Mouse (Mus musculus): ENCODE data around the gene Qrfp. TPM values are rescaled to one million over a fixed set of nuclear protein-coding genes. Genes with fewer than 3 reads are reported as not detected.

Gene Qrfp
- polyA plus RNA-seq, 1 experiment from 2014 or later = 0.04 TPM

- DNase-seq (ENCODE audit: low spot score) (no peak), ATAC-seq (no peak)
- TF ChIP-seq EP300 (IDR thresholded peaks at IDR 0.05) (no peak), CTCF (IDR thresholded peaks at IDR 0.05) (peak; percentile 25)
- no peak overlapping the region for H3K4me2 ChIP-seq (replicated peaks; ENCODE audit: low read depth, low read length)
- no peak overlapping the region for H3K4me3 ChIP-seq (ENCODE audit: low read depth, low read length)
- H3K36me3 ChIP-seq (ENCODE audit: insufficient read depth, low read length) = peaks cover 25% of the 10 kb centered on the region; the same call in 1 of the 2 replicates
- no peak overlapping the region for H3K9ac ChIP-seq (replicated peaks; ENCODE audit: low read depth)
- H3K4me1 ChIP-seq (ENCODE audit: insufficient read depth, low read depth, low read length) = no peaks in the 10 kb centered on the region
- WGBS = 65% methylated on average over 3 of the region's 3 CpGs
- no peak overlapping the region for H3K27ac ChIP-seq (ENCODE audit: low read length)
- H3K27me3 ChIP-seq (replicated peaks; ENCODE audit: insufficient read depth, low read length) = no peaks in the 10 kb centered on the region
- H3K9me3 ChIP-seq (ENCODE audit: low read length) = no peaks in the 10 kb centered on the region
Observed at GRCm38 (mm10) chr2:31788227-31788626, 22.2 kb downstream of the Qrfp start.

GRCm38 (mm10) chr2:31787029-31787428 is 23.4 kb downstream of the Qrfp start:
- Histone ChIP-seq H3K4me3 (ENCODE audit: low read depth, low read length) (no peak overlapping the region), H3K9me3 (ENCODE audit: low read length) (no peaks in the 10 kb centered on the region), H3K27ac (ENCODE audit: low read length) (no peak overlapping the region), H3K4me1 (ENCODE audit: insufficient read depth, low read depth, low read length) (no peaks in the 10 kb centered on the region), H3K4me2 (replicated peaks; ENCODE audit: low read depth, low read length) (no peak overlapping the region), H3K9ac (replicated peaks; ENCODE audit: low read depth) (no peak overlapping the region), H3K27me3 (replicated peaks; ENCODE audit: insufficient read depth, low read length) (no peaks in the 10 kb centered on the region), H3K36me3 (ENCODE audit: insufficient read depth, low read length) (peaks cover 21% of the 10 kb centered on the region; the same call in 1 of the 2 replicates)
- DNase-seq (ENCODE audit: low spot score) = peak; percentile 82
- peak; percentile 47 for ATAC-seq
- TF ChIP-seq EP300 (IDR thresholded peaks at IDR 0.05) (no peak), CTCF (IDR thresholded peaks at IDR 0.05) (peak; percentile 94)
- 25% methylated on average over 7 of the region's 7 CpGs for WGBS

GRCm38 (mm10) chr2:31785074-31785473 is 25.3 kb downstream of the Qrfp start:
- 30% methylated on average over 9 of the region's 9 CpGs for WGBS
- Histone ChIP-seq H3K4me2 (replicated peaks; ENCODE audit: low read depth, low read length) (no peak overlapping the region), H3K9me3 (ENCODE audit: low read length) (no peaks in the 10 kb centered on the region), H3K4me1 (ENCODE audit: insufficient read depth, low read depth, low read length) (no peaks in the 10 kb centered on the region), H3K9ac (replicated peaks; ENCODE audit: low read depth) (no peak overlapping the region), H3K36me3 (ENCODE audit: insufficient read depth, low read length) (0 out of 2 replicates have a peak, but pooled peaks cover 15% of the 10 kb centered on the region), H3K27ac (ENCODE audit: low read length) (no peak overlapping the region), H3K27me3 (replicated peaks; ENCODE audit: insufficient read depth, low read length) (no peaks in the 10 kb centered on the region), H3K4me3 (ENCODE audit: low read depth, low read length) (no peak overlapping the region)
- DNase-seq (ENCODE audit: low spot score) (peak; percentile 92), ATAC-seq (peak; percentile 72)
- TF ChIP-seq EP300 (IDR thresholded peaks at IDR 0.05) = no peak
- TF ChIP-seq CTCF (IDR thresholded peaks at IDR 0.05) = peak; percentile 98

GRCm38 (mm10) chr2:31782958-31783602 is 27.3 kb downstream of the Qrfp start:
- peak; percentile 52 for TF ChIP-seq CTCF (IDR thresholded peaks at IDR 0.05)
- no peak for TF ChIP-seq EP300 (IDR thresholded peaks at IDR 0.05)
- H3K27me3 ChIP-seq (replicated peaks; ENCODE audit: insufficient read depth, low read length) = no peaks in the 10 kb centered on the region
- no peaks in the 10 kb centered on the region for H3K4me1 ChIP-seq (ENCODE audit: insufficient read depth, low read depth, low read length)
- H3K36me3 ChIP-seq (ENCODE audit: insufficient read depth, low read length) = peaks cover 17% of the 10 kb centered on the region; the same call in 1 of the 2 replicates
- DNase-seq (ENCODE audit: low spot score) = no peak
- 77% methylated on average over 8 of the region's 8 CpGs for WGBS
- no peaks in the 10 kb centered on the region for H3K9me3 ChIP-seq (ENCODE audit: low read length)
- no peak overlapping the region for H3K4me2 ChIP-seq (replicated peaks; ENCODE audit: low read depth, low read length)
- ATAC-seq = no peak
- H3K4me3 ChIP-seq (ENCODE audit: low read depth, low read length) = no peak overlapping the region
- no peak overlapping the region for H3K27ac ChIP-seq (ENCODE audit: low read length)
- no peak overlapping the region for H3K9ac ChIP-seq (replicated peaks; ENCODE audit: low read depth)

- no peak for ATAC-seq
- WGBS = 87% methylated on average over 2 of the region's 2 CpGs
- H3K27me3 ChIP-seq (replicated peaks; ENCODE audit: insufficient read depth, low read length) = no peaks in the 10 kb centered on the region
- H3K9me3 ChIP-seq (ENCODE audit: low read length) = no peaks in the 10 kb centered on the region
- no peak for TF ChIP-seq CTCF (IDR thresholded peaks at IDR 0.05)
- TF ChIP-seq EP300 (IDR thresholded peaks at IDR 0.05) = no peak
- no peak overlapping the region for H3K9ac ChIP-seq (replicated peaks; ENCODE audit: low read depth)
- no peaks in the 10 kb centered on the region for H3K4me1 ChIP-seq (ENCODE audit: insufficient read depth, low read depth, low read length)
- H3K27ac ChIP-seq (ENCODE audit: low read length) = no peak overlapping the region
- H3K4me3 ChIP-seq (ENCODE audit: low read depth, low read length) = no peak overlapping the region
- H3K36me3 ChIP-seq (ENCODE audit: insufficient read depth, low read length) = peaks cover 18% of the 10 kb centered on the region; the same call in 1 of the 2 replicates
- no peak for DNase-seq (ENCODE audit: low spot score)
- no peak overlapping the region for H3K4me2 ChIP-seq (replicated peaks; ENCODE audit: low read depth, low read length)
Observed at GRCm38 (mm10) chr2:31779258-31779657, 31.1 kb downstream of the Qrfp start.

GRCm38 (mm10) chr2:31776479-31776878 is 33.9 kb downstream of the Qrfp start:
- Histone ChIP-seq H3K27me3 (replicated peaks; ENCODE audit: insufficient read depth, low read length) (no peaks in the 10 kb centered on the region), H3K36me3 (ENCODE audit: insufficient read depth, low read length) (peaks cover 18% of the 10 kb centered on the region; the same call in 1 of the 2 replicates), H3K4me2 (replicated peaks; ENCODE audit: low read depth, low read length) (no peak overlapping the region), H3K9me3 (ENCODE audit: low read length) (no peaks in the 10 kb centered on the region), H3K4me1 (ENCODE audit: insufficient read depth, low read depth, low read length) (peaks cover 7% of the 10 kb centered on the region), H3K9ac (replicated peaks; ENCODE audit: low read depth) (no peak overlapping the region), H3K4me3 (ENCODE audit: low read depth, low read length) (no peak overlapping the region), H3K27ac (ENCODE audit: low read length) (no peak overlapping the region)
- DNase-seq (ENCODE audit: low spot score) = peak; percentile 26
- peak; percentile 62 for ATAC-seq
- WGBS = 82% methylated on average over 3 of the region's 3 CpGs
- TF ChIP-seq EP300 (IDR thresholded peaks at IDR 0.05) (no peak), CTCF (IDR thresholded peaks at IDR 0.05) (no peak)

Data from lung, postnatal 0 days (tissue).